In the genomic region with DNA sequence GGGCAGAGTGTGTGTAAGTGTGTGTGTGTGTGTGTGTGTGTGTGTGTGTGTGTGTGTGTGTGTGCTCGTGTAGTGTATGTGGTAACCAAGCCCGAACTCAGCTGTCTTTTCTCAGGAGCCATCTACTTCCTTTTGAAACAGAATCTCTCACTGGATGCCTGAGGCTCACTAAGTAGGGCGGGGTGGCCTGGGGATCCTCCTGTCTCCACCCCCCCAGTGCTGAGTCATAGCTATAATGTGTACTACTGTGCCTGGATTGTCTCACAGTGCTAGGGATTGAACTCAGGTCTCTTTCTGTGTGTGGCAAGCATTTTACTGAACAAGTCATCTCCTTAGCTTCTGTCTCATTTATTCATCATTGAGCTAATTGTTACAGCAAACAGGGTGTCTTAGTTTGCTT, we compare ENCODE assay signal across 9 mouse cellular contexts. TPM values are rescaled to one million over a fixed set of nuclear protein-coding genes. Genes with fewer than 3 reads are reported as not detected.
A peak's percentile ranks its signal among the peaks of the same experiment; 100 is the strongest.
DNase-seq lines count a peak whose midpoint lies in the region; ATAC-seq lines count a peak whose summit lies in the region.
"Had no signal": no experiment of that assay in that cellular context is flagged by ENCODE, and none has a peak within 500 bp of the region (broad histone marks: within the 10 kb centered on the region; RNA-seq: fewer than 3 reads in every experiment).

No protein-coding gene starts in this region.

- DNase-seq in kidney, postnatal 10 days: peak; percentile 33
- no peak for DNase-seq in kidney, adult 8-10 months
- peak; percentile 39 for DNase-seq in WW6 (ENCODE audit: low read depth, low spot score)
- DNase-seq in lung, postnatal 10 days: peak; percentile 42
- DNase-seq in layer of hippocampus, adult 18-20 months (ENCODE audit: low spot score in 2 of 2): no peak
- no peak for DNase-seq in cerebellum, adult 9-11 months

- H3K27ac ChIP-seq in heart, embryonic 13.5 days (replicated peaks): peak overlapping the region; percentile 82
- no peak overlapping the region for H3K27ac ChIP-seq in hindbrain, embryonic 16.5 days (ENCODE audit: low read depth, low read length)
- H3K27ac ChIP-seq: lung, embryonic 15.5 days had no signal

- no peak overlapping the region for H3K9ac ChIP-seq in heart, embryonic 13.5 days
- no peak overlapping the region for H3K9ac ChIP-seq in hindbrain, embryonic 16.5 days (ENCODE audit: low read depth, low read length)
- H3K9ac ChIP-seq: lung, embryonic 15.5 days had no signal

- H3K9me3 ChIP-seq in heart, embryonic 13.5 days: no peaks in the 10 kb centered on the region
- H3K9me3 ChIP-seq in hindbrain, embryonic 16.5 days (ENCODE audit: control insufficient read depth, low read length): no peaks in the 10 kb centered on the region
- H3K9me3 ChIP-seq: lung, embryonic 15.5 days had no signal

- H3K4me2 ChIP-seq in heart, embryonic 13.5 days: peak overlapping the region; percentile 36; the same call in 1 of the 2 replicates
- no peak overlapping the region for H3K4me2 ChIP-seq in hindbrain, embryonic 16.5 days (ENCODE audit: low read length)
- H3K4me2 ChIP-seq: lung, embryonic 15.5 days had no signal

- WGBS in heart, embryonic 13.5 days: 33% methylated on average over 3 of the region's 3 CpGs
- 67% methylated on average over 3 of the region's 3 CpGs for WGBS in hindbrain, embryonic 16.5 days

- H3K27me3 ChIP-seq in heart, embryonic 13.5 days (replicated peaks): no peaks in the 10 kb centered on the region
- no peaks in the 10 kb centered on the region for H3K27me3 ChIP-seq in hindbrain, embryonic 16.5 days (replicated peaks; ENCODE audit: control insufficient read depth, insufficient read depth, low read length)
- H3K27me3 ChIP-seq: lung, embryonic 15.5 days had no signal

- ATAC-seq in heart, embryonic 13.5 days (ENCODE audit: extremely low read depth, insufficient number of reproducible peaks, low FRiP score, low TSS enrichment): peak; percentile 84
- ATAC-seq in hindbrain, embryonic 16.5 days: no peak

- H3K4me3 ChIP-seq in heart, embryonic 13.5 days: no peak overlapping the region
- no peak overlapping the region for H3K4me3 ChIP-seq in hindbrain, embryonic 16.5 days (ENCODE audit: low read length)
- H3K4me3 ChIP-seq: lung, embryonic 15.5 days had no signal

- peaks cover 55% of the 10 kb centered on the region for H3K4me1 ChIP-seq in heart, embryonic 13.5 days
- peaks cover 6% of the 10 kb centered on the region for H3K4me1 ChIP-seq in hindbrain, embryonic 16.5 days (ENCODE audit: control insufficient read depth, insufficient read depth, low read depth, low read length)

- no peaks in the 10 kb centered on the region for H3K36me3 ChIP-seq in heart, embryonic 13.5 days
- no peaks in the 10 kb centered on the region for H3K36me3 ChIP-seq in hindbrain, embryonic 16.5 days (ENCODE audit: control insufficient read depth, insufficient read depth, low read length)
- H3K36me3 ChIP-seq: lung, embryonic 15.5 days had no signal

RNA-seq across cellular contexts. Expression of a gene that starts 12.6 kb away (rescaled TPM):
- 2.0 and 2.5 TPM in 2 replicates for polyA plus RNA-seq in heart, embryonic 13.5 days (2015; fragmentation: Nextera tagmentation; extraction: Ambion mirVana)
- total RNA-seq in layer of hippocampus, adult 18-20 months (2021): 10 to 100 TPM; 13.6 to 14.1 TPM
- 3.7 and 4.5 TPM in 2 replicates for polyA plus RNA-seq in hindbrain, embryonic 16.5 days (2015; fragmentation: Nextera tagmentation; extraction: Ambion mirVana)

Comparison
In these comparisons a context has a peak if more than half of its experiments do, and no peak if none do; other contexts are left out.
1. DNase-seq: peak in kidney, postnatal 10 days (single experiment), WW6 (single experiment) and lung, postnatal 10 days (single experiment); none in kidney, adult 8-10 months (0 of 2), layer of hippocampus, adult 18-20 months (0 of 2) and cerebellum, adult 9-11 months (single experiment).